Mouse (Mus musculus): Measurements from ENCODE around the gene Fpgs. TPM values are rescaled to one million over a fixed set of nuclear protein-coding genes. Genes with fewer than 3 reads are reported as not detected.

Fpgs gene
- 20.2 and 20.9 TPM in 2 replicates for polyA plus RNA-seq (2015; fragmentation: Nextera tagmentation; extraction: Ambion mirVana)

DNA sequence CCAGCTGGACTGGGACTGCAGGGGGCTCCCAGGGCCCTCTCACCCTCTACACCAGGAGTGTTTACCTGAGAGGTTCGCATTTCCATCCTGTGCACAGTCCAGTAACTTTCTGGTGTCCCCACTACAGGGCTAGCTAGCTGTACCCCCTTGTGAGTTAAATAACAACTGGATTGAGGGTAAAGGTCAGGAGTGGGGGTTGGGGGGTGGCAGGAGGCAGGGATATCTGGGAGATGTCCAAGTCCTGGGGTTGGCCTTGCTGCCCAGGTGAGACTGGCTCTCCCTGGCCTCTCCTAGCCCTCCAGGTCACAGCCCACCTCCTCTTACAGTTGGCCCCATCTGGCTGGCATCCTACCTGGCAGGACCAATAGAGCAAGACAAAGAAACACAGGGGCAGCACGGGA is at the start of gene Fpgs:
Fpgs (minus strand) TSS at position 125 of the 401 bp plus-strand sequence.
- no peaks in the 10 kb centered on the region for H3K9me3 ChIP-seq (ENCODE audit: control insufficient read depth, low read length)
- no peak within 1 kb of the TSS for H3K4me2 ChIP-seq (ENCODE audit: low read length)
- no peak within 1 kb of the TSS for H3K9ac ChIP-seq (ENCODE audit: low read depth, low read length)
- no peak within 1 kb of the TSS for H3K27ac ChIP-seq (ENCODE audit: low read depth, low read length)
- H3K4me3 ChIP-seq (ENCODE audit: low read length), result no peak within 1 kb of the TSS
- 85% methylated on average over 2 of the region's 2 CpGs for WGBS
- no peaks in the 10 kb centered on the region for H3K4me1 ChIP-seq (ENCODE audit: control insufficient read depth, insufficient read depth, low read depth, low read length)
- H3K36me3 ChIP-seq (ENCODE audit: control insufficient read depth, insufficient read depth, low read length), result peaks cover 24% of the 10 kb centered on the region
- no peaks in the 10 kb centered on the region for H3K27me3 ChIP-seq (replicated peaks; ENCODE audit: control insufficient read depth, insufficient read depth, low read length)
- ATAC-seq, result no peak

GRCm38 (mm10) chr2:32752181-32752580 is 48.2 kb upstream of the Fpgs start:
- WGBS, result 61% methylated on average over 10 of the region's 10 CpGs
- Histone ChIP-seq H3K27ac (ENCODE audit: low read depth, low read length) (no peak overlapping the region), H3K4me1 (ENCODE audit: control insufficient read depth, insufficient read depth, low read depth, low read length) (peaks cover 6% of the 10 kb centered on the region), H3K4me2 (ENCODE audit: low read length) (no peak overlapping the region), H3K27me3 (replicated peaks; ENCODE audit: control insufficient read depth, insufficient read depth, low read length) (no peaks in the 10 kb centered on the region), H3K36me3 (ENCODE audit: control insufficient read depth, insufficient read depth, low read length) (peaks cover 41% of the 10 kb centered on the region), H3K9ac (ENCODE audit: low read depth, low read length) (no peak overlapping the region), H3K4me3 (ENCODE audit: low read length) (no peak overlapping the region), H3K9me3 (ENCODE audit: control insufficient read depth, low read length) (no peaks in the 10 kb centered on the region)
- no peak for ATAC-seq

DNA sequence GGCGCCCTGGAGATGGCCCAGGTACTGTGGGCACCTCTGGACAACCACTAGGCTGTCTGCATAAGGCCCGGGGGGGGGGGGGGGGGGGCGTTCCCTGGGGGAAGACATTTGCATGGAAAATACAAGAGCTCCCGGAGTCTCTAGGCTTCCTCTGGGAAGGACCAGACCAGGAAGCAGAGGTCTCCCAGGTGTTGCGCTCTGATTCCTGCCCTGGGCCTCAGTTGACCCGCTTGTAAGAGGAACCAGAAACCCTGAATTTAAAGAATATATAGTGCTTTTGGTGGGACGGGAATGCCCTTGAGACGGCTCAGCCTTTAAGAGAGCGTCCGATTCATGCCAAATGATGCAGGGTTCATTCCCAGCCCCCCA is 47.7 kb upstream of the Fpgs start:
- Histone ChIP-seq H3K4me1 (ENCODE audit: control insufficient read depth, insufficient read depth, low read depth, low read length) (peaks cover 6% of the 10 kb centered on the region), H3K27ac (ENCODE audit: low read depth, low read length) (no peak overlapping the region; the same call in 1 of the 2 replicates), H3K36me3 (ENCODE audit: control insufficient read depth, insufficient read depth, low read length) (peaks cover 46% of the 10 kb centered on the region), H3K9me3 (ENCODE audit: control insufficient read depth, low read length) (no peaks in the 10 kb centered on the region), H3K9ac (ENCODE audit: low read depth, low read length) (no peak overlapping the region), H3K4me2 (ENCODE audit: low read length) (peak overlapping the region; percentile 54), H3K27me3 (replicated peaks; ENCODE audit: control insufficient read depth, insufficient read depth, low read length) (no peaks in the 10 kb centered on the region), H3K4me3 (ENCODE audit: low read length) (peak overlapping the region; percentile 28)
- 25% methylated on average over 9 of the region's 10 CpGs for WGBS
- no peak for ATAC-seq

- peak overlapping the region; percentile 20; the same call in 1 of the 2 replicates for H3K27ac ChIP-seq (ENCODE audit: low read depth, low read length)
- H3K27me3 ChIP-seq (replicated peaks; ENCODE audit: control insufficient read depth, insufficient read depth, low read length), result no peaks in the 10 kb centered on the region
- peak overlapping the region; percentile 54 for H3K4me2 ChIP-seq (ENCODE audit: low read length)
- peaks cover 51% of the 10 kb centered on the region for H3K36me3 ChIP-seq (ENCODE audit: control insufficient read depth, insufficient read depth, low read length)
- WGBS, result 11% methylated on average over 30 of the region's 31 CpGs
- peak overlapping the region; percentile 38; the same call in 1 of the 2 replicates for H3K9ac ChIP-seq (ENCODE audit: low read depth, low read length)
- H3K4me1 ChIP-seq (ENCODE audit: control insufficient read depth, insufficient read depth, low read depth, low read length), result peaks cover 6% of the 10 kb centered on the region
- H3K4me3 ChIP-seq (ENCODE audit: low read length), result peak overlapping the region; percentile 28
- ATAC-seq, result peak; percentile 64
- H3K9me3 ChIP-seq (ENCODE audit: control insufficient read depth, low read length), result no peaks in the 10 kb centered on the region
Measured at GRCm38 (mm10) chr2:32750887-32751664, 47.1 kb upstream of the Fpgs start.

- peaks cover 6% of the 10 kb centered on the region for H3K4me1 ChIP-seq (ENCODE audit: control insufficient read depth, insufficient read depth, low read depth, low read length)
- no peaks in the 10 kb centered on the region for H3K27me3 ChIP-seq (replicated peaks; ENCODE audit: control insufficient read depth, insufficient read depth, low read length)
- no peak overlapping the region for H3K4me2 ChIP-seq (ENCODE audit: low read length)
- no peak overlapping the region for H3K4me3 ChIP-seq (ENCODE audit: low read length)
- no peak overlapping the region for H3K9ac ChIP-seq (ENCODE audit: low read depth, low read length)
- no peak for ATAC-seq
- H3K9me3 ChIP-seq (ENCODE audit: control insufficient read depth, low read length), result no peaks in the 10 kb centered on the region
- H3K36me3 ChIP-seq (ENCODE audit: control insufficient read depth, insufficient read depth, low read length), result peaks cover 58% of the 10 kb centered on the region
- WGBS, result 67% methylated on average over 7 of the region's 7 CpGs
- H3K27ac ChIP-seq (ENCODE audit: low read depth, low read length), result no peak overlapping the region
Measured at GRCm38 (mm10) chr2:32750199-32750598, 46.3 kb upstream of the Fpgs start.

GRCm38 (mm10) chr2:32749082-32749481 is 45.1 kb upstream of the Fpgs start:
- Histone ChIP-seq H3K9ac (ENCODE audit: low read depth, low read length) (no peak overlapping the region), H3K27me3 (replicated peaks; ENCODE audit: control insufficient read depth, insufficient read depth, low read length) (no peaks in the 10 kb centered on the region), H3K9me3 (ENCODE audit: control insufficient read depth, low read length) (no peaks in the 10 kb centered on the region), H3K27ac (ENCODE audit: low read depth, low read length) (no peak overlapping the region), H3K4me2 (ENCODE audit: low read length) (no peak overlapping the region), H3K36me3 (ENCODE audit: control insufficient read depth, insufficient read depth, low read length) (peaks cover 49% of the 10 kb centered on the region), H3K4me3 (ENCODE audit: low read length) (no peak overlapping the region), H3K4me1 (ENCODE audit: control insufficient read depth, insufficient read depth, low read depth, low read length) (peaks cover 6% of the 10 kb centered on the region)
- ATAC-seq, result no peak
- 88% methylated on average over 16 of the region's 16 CpGs for WGBS

- no peak for ATAC-seq
- Histone ChIP-seq H3K9me3 (ENCODE audit: control insufficient read depth, low read length) (no peaks in the 10 kb centered on the region), H3K27me3 (replicated peaks; ENCODE audit: control insufficient read depth, insufficient read depth, low read length) (no peaks in the 10 kb centered on the region), H3K9ac (ENCODE audit: low read depth, low read length) (no peak overlapping the region; the same call in 1 of the 2 replicates), H3K4me3 (ENCODE audit: low read length) (no peak overlapping the region), H3K27ac (ENCODE audit: low read depth, low read length) (no peak overlapping the region), H3K36me3 (ENCODE audit: control insufficient read depth, insufficient read depth, low read length) (peaks cover 35% of the 10 kb centered on the region), H3K4me2 (ENCODE audit: low read length) (no peak overlapping the region), H3K4me1 (ENCODE audit: control insufficient read depth, insufficient read depth, low read depth, low read length) (peaks cover 19% of the 10 kb centered on the region)
- WGBS, result 73% methylated on average over 15 of the region's 15 CpGs
Measured at GRCm38 (mm10) chr2:32744272-32744982, 40.5 kb upstream of the Fpgs start.

GRCm38 (mm10) chr2:32742173-32742531 is 38.2 kb upstream of the Fpgs start:
- H3K4me3 ChIP-seq (ENCODE audit: low read length), result peak overlapping the region; percentile 81
- H3K4me2 ChIP-seq (ENCODE audit: low read length), result peak overlapping the region; percentile 64
- WGBS, result 7% methylated on average over 18 of the region's 18 CpGs
- H3K36me3 ChIP-seq (ENCODE audit: control insufficient read depth, insufficient read depth, low read length), result peaks cover 19% of the 10 kb centered on the region
- peaks cover 19% of the 10 kb centered on the region for H3K4me1 ChIP-seq (ENCODE audit: control insufficient read depth, insufficient read depth, low read depth, low read length)
- peak overlapping the region; percentile 90 for H3K9ac ChIP-seq (ENCODE audit: low read depth, low read length)
- peak overlapping the region; percentile 86 for H3K27ac ChIP-seq (ENCODE audit: low read depth, low read length)
- H3K27me3 ChIP-seq (replicated peaks; ENCODE audit: control insufficient read depth, insufficient read depth, low read length), result no peaks in the 10 kb centered on the region
- peak; percentile 93 for ATAC-seq
- no peaks in the 10 kb centered on the region for H3K9me3 ChIP-seq (ENCODE audit: control insufficient read depth, low read length)

Data from hindbrain, embryonic 16.5 days (tissue).